Mouse (Mus musculus) spleen, postnatal 4 days (tissue): ENCODE measurements at regions not wholly inside any gene's neighbourhood (a gene's known extent, or its start where the extent isn't known, plus 50 kb on each side); places are given as distances from the start of the nearest gene placed in this dataset.

Source experiments
- DNase-seq, 2 experiments: peaks; one replicate each; pipeline ENCODE4 v3.0.0; 2022; ENCODE audit warnings: low spot score in 2 of 2

GRCm38 (mm10) chr13:25333803-25334202, 63.5 kb upstream of the Nrsn1 start:
- no peak for DNase-seq
